Mouse (Mus musculus) splenic B cell, adult 2 months (primary cell): Measurements from ENCODE around the gene Slc9b1.

Experiments
- DNase-seq: peaks from one replicate; pipeline ENCODE4 v3.0.0-alpha.2; 2011; ENCODE audit warnings: low read depth, low spot score
- H3K27me3 ChIP-seq: 2 replicates; pipeline ENCODE4 v1.6.1; 2012; ENCODE audit warnings: mild to moderate bottlenecking, low read length, moderate library complexity, mixed read lengths; ENCODE audit not compliant: control insufficient read depth, poor library complexity, insufficient read depth, severe bottlenecking
- H3K36me3 ChIP-seq: 2 replicates; pipeline ENCODE4 v1.6.1; 2012; ENCODE audit warnings: mild to moderate bottlenecking, low read length, moderate library complexity, mixed read lengths; ENCODE audit not compliant: control insufficient read depth, poor library complexity, insufficient read depth, severe bottlenecking

The Slc9b1 gene

GRCm38 (mm10) chr3:135347739-135348264 lies at the start of gene Slc9b1:
Gene Slc9b1, plus strand, starts transcription at chr3:135348029.
- no peaks in the 10 kb centered on the region for H3K36me3 ChIP-seq
- DNase-seq, result no peak
- no peaks in the 10 kb centered on the region for H3K27me3 ChIP-seq

GRCm38 (mm10) chr3:135298560-135298959 lies 49.3 kb upstream of the Slc9b1 start:
- no peaks in the 10 kb centered on the region for H3K36me3 ChIP-seq
- DNase-seq, result no peak
- no peaks in the 10 kb centered on the region for H3K27me3 ChIP-seq

DNA sequence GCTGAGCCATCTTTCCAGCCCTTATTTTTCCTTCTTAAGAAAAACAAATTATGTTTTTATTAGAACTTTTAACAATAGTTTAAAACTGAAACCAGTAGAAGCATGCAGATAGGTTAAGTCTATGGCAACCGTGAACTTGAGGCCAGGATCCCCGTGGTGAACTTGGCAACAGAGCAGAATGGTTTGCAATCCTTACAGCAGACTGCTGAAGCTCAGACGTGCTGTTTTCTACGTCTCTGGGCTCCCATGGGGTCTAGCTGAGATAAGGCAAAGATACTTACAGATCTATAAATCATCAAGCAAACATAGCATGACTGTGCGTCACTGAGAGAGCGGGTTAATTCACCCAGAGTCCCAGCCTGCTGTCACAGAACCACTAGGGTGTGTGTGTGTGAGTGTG lies 47.7 kb upstream of the Slc9b1 start:
- Histone ChIP-seq H3K36me3 (no peaks in the 10 kb centered on the region), H3K27me3 (no peaks in the 10 kb centered on the region)
- DNase-seq, result no peak

GRCm38 (mm10) chr3:135304060-135304459 lies 43.8 kb upstream of the Slc9b1 start:
- no peak for DNase-seq

DNA sequence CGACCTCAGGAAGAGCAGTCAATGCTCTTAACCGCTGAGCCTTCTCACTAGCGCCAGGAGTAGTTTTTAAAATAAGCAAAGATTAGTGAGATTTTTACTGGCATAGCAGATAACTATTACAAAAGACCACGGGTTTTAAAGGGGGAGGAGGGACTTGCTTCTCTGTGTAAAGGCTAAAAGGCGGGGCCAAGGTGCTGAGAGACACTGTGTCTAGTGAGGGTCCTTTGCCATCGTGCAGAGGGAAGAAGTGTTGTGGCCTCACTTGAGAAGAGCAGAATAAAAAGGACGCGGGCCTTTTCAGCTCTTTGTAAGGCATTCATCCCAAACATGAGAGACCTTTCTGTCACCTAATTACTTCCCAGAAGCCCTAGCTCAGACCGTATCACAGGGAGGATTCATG lies 43.3 kb upstream of the Slc9b1 start:
- H3K27me3 ChIP-seq, result no peaks in the 10 kb centered on the region
- no peak for DNase-seq
- no peaks in the 10 kb centered on the region for H3K36me3 ChIP-seq

More at GRCm38 (mm10) chr3:135304060-135304459, 43.8 kb upstream of the Slc9b1 start:
- H3K36me3 ChIP-seq, result no peaks in the 10 kb centered on the region
- H3K27me3 ChIP-seq, result no peaks in the 10 kb centered on the region

- Histone ChIP-seq H3K27me3 (no peaks in the 10 kb centered on the region), H3K36me3 (no peaks in the 10 kb centered on the region)
- peak; percentile 63 for DNase-seq
Measured at GRCm38 (mm10) chr3:135307411-135308259, 40.2 kb upstream of the Slc9b1 start, which contains the start of gene Slc9b2. Gene Slc9b2, plus strand, starts transcription at chr3:135307700.

DNA sequence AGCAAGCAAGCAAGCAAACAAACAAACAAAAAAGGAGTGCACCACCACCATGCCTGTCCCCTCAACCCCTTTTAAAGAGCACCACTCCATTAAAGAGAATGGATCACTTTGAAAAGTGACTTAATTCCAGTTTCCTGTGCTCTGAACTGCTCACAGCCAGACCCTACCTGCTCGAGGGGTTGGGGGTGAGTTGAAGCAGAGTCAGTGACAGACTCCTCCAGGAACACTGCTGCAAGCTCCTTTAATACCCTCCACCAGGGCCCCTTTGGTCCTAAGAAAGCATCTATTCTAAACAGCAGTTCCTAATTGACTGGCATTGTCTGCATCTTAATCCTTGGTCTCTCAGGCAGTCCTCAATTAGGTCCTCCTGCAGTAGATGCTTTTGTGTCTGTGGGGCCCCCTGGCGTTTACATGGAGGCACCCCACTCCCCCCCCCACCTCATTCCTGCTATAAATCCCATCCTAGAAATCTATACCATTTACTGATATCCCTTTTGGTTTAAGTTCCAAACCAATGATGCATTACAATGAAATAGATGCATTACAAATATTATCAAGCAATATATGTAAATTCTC lies 34.8 kb upstream of the Slc9b1 start:
- DNase-seq, result no peak
- H3K27me3 ChIP-seq, result no peaks in the 10 kb centered on the region
- no peaks in the 10 kb centered on the region for H3K36me3 ChIP-seq

DNA sequence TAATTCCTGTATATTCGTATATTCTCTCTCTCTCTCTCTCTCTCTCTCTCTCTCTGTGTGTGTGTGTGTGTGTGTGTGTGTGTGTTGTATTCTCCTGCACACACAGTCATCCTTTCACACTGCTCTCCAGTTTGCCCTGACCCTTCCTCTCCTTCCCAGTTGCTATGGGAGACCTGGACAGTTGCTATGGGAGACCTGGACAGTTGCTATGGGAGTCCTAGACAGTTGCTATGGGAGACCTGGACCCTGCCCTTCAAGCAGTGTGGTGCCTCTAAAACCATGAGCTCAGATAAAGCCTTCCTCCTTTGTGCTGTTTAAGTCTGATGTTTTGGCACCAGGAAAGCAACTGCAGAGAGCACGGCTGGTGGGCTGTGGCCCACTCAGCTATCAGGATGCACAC lies 34.1 kb upstream of the Slc9b1 start:
- Histone ChIP-seq H3K27me3 (no peaks in the 10 kb centered on the region), H3K36me3 (no peaks in the 10 kb centered on the region)
- no peak for DNase-seq

- Histone ChIP-seq H3K36me3 (no peaks in the 10 kb centered on the region), H3K27me3 (no peaks in the 10 kb centered on the region)
- no peak for DNase-seq
Measured at GRCm38 (mm10) chr3:135314811-135315210, 33.0 kb upstream of the Slc9b1 start.

DNA sequence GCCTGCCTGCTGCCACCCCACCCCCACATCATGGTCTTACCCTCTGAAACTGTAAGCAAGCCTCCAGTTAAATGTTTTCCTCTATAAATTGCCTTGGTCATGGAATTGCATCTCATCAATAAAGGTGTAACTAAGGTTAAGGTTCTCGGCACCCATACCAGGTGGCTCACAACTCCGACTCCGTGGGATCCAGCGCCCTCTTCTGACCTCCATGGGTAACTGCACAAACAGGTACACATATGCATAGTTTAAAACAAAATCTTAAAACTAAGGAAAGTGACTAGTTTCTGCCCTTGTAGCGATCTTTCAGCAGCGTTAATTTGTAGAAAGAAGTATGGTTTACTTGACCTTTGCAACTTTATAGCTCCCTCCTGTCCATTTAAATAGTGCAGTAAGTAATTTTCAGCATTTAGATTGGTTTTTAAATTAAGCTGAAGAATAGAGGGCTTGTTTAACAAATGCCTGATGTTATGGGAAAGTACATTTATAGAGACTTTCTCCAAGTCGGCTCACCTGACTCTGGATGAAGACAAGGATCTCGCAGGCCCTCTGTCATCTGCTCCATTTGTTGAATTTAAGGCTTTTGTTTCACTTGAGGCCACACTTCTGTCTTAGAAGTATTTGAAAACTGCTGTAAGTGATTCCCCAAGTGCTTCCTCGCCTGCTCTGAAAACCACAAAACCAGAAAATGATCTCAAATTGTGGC lies 32.0 kb upstream of the Slc9b1 start:
- no peaks in the 10 kb centered on the region for H3K36me3 ChIP-seq

GRCm38 (mm10) chr3:135318331-135318730 lies 29.5 kb upstream of the Slc9b1 start:
- Histone ChIP-seq H3K27me3 (no peaks in the 10 kb centered on the region), H3K36me3 (no peaks in the 10 kb centered on the region)
- DNase-seq, result no peak

More for the DNA sequence above, 32.0 kb upstream of the Slc9b1 start:
- DNase-seq, result no peak
- H3K27me3 ChIP-seq, result no peaks in the 10 kb centered on the region

- Histone ChIP-seq H3K36me3 (no peaks in the 10 kb centered on the region), H3K27me3 (no peaks in the 10 kb centered on the region)
- no peak for DNase-seq
Measured at GRCm38 (mm10) chr3:135324354-135324753, 23.5 kb upstream of the Slc9b1 start.

DNA sequence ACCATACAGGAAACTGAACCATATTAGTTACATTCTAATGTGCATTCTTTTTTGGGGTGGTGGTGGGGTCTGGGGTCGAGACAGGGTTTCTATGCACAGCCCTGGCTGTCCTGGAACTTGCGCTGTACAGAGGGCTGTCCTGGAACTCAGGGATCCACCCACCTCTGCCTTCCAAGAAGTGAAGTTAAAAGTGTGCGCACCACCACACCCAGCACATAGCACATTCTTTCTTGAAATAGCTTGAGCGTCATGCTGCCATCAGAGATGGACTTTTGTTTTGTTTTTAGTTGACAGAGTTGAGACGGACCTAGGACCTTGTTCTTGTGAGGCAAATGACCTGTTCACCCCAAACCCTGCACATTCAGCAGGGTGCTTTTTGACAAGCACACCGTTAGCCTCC lies 20.7 kb upstream of the Slc9b1 start:
- Histone ChIP-seq H3K27me3 (no peaks in the 10 kb centered on the region), H3K36me3 (no peaks in the 10 kb centered on the region)
- no peak for DNase-seq

- Histone ChIP-seq H3K27me3 (no peaks in the 10 kb centered on the region), H3K36me3 (no peaks in the 10 kb centered on the region)
- peak; percentile 41 for DNase-seq
Measured at GRCm38 (mm10) chr3:135327601-135328000, 20.2 kb upstream of the Slc9b1 start.

DNA sequence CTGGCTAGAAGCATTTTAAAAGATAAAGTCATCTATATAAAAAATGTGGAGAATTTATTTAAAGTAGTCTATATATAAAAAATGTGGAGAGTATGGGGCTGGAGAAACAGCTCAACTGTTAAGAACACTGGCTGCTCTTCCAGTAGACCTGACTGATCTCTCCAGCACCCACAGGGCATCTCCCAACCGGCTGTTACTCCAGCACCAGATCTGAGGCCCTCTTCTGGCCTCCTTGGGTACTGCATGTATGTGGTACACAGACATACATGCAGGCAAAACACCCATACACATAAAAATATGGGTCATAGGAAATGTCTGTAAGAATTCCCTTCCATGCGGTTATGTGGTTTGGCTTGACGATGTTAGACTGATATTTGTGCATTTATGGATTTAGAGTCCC lies 19.3 kb upstream of the Slc9b1 start:
- Histone ChIP-seq H3K36me3 (no peaks in the 10 kb centered on the region), H3K27me3 (no peaks in the 10 kb centered on the region)
- DNase-seq, result peak; percentile 70
